Mouse (Mus musculus): ENCODE results near the gene Ednra.

Gene Ednra

GRCm38 (mm10) chr8:77724046-77724930, at the start of gene Ednra:
TSS of gene Ednra (minus strand) at chr8:77724464.
- DNase-seq (ENCODE audit: extremely low spot score), result peak; percentile 79

- DNase-seq (ENCODE audit: extremely low spot score), result no peak
These were observed 49.6 kb upstream of the Ednra start for GRCm38 (mm10) chr8:77773831-77774230.

GRCm38 (mm10) chr8:77773256-77773655, 49.0 kb upstream of the Ednra start:
- DNase-seq (ENCODE audit: extremely low spot score), result no peak

GRCm38 (mm10) chr8:77772210-77772886, 48.1 kb upstream of the Ednra start:
- no peak for DNase-seq (ENCODE audit: extremely low spot score)

GRCm38 (mm10) chr8:77770966-77771365, 46.7 kb upstream of the Ednra start:
- DNase-seq (ENCODE audit: extremely low spot score), result no peak

GRCm38 (mm10) chr8:77768916-77769315, 44.7 kb upstream of the Ednra start:
- no peak for DNase-seq (ENCODE audit: extremely low spot score)

GRCm38 (mm10) chr8:77764253-77764652, 40.0 kb upstream of the Ednra start:
- DNase-seq (ENCODE audit: extremely low spot score), result no peak

GRCm38 (mm10) chr8:77762967-77763366, 38.7 kb upstream of the Ednra start:
- no peak for DNase-seq (ENCODE audit: extremely low spot score)

- no peak for DNase-seq (ENCODE audit: extremely low spot score)
These were observed 31.2 kb upstream of the Ednra start for GRCm38 (mm10) chr8:77755441-77755840.

- DNase-seq (ENCODE audit: extremely low spot score), result no peak
These were observed 29.5 kb upstream of the Ednra start for GRCm38 (mm10) chr8:77753796-77754195.

GRCm38 (mm10) chr8:77752041-77752440, 27.8 kb upstream of the Ednra start:
- DNase-seq (ENCODE audit: extremely low spot score), result no peak

- no peak for DNase-seq (ENCODE audit: extremely low spot score)
These were observed 26.1 kb upstream of the Ednra start for GRCm38 (mm10) chr8:77750407-77750806.

- no peak for DNase-seq (ENCODE audit: extremely low spot score)
These were observed 20.2 kb upstream of the Ednra start for GRCm38 (mm10) chr8:77744476-77744875.

GRCm38 (mm10) chr8:77742395-77742794, 18.1 kb upstream of the Ednra start:
- DNase-seq (ENCODE audit: extremely low spot score), result no peak

GRCm38 (mm10) chr8:77741050-77741777, 16.9 kb upstream of the Ednra start:
- DNase-seq (ENCODE audit: extremely low spot score), result no peak

GRCm38 (mm10) chr8:77738419-77738818, 14.2 kb upstream of the Ednra start:
- no peak for DNase-seq (ENCODE audit: extremely low spot score)

GRCm38 (mm10) chr8:77737327-77737726, 13.1 kb upstream of the Ednra start:
- no peak for DNase-seq (ENCODE audit: extremely low spot score)

- DNase-seq (ENCODE audit: extremely low spot score), result no peak
These were observed 9.5 kb upstream of the Ednra start for GRCm38 (mm10) chr8:77733792-77734191.

GRCm38 (mm10) chr8:77732964-77733363, 8.7 kb upstream of the Ednra start:
- DNase-seq (ENCODE audit: extremely low spot score), result no peak

- no peak for DNase-seq (ENCODE audit: extremely low spot score)
These were observed 1.1 kb upstream of the Ednra start for GRCm38 (mm10) chr8:77725406-77725805.

GRCm38 (mm10) chr8:77723534-77724045, 674 bp downstream of the Ednra start:
- no peak for DNase-seq (ENCODE audit: extremely low spot score)

- DNase-seq (ENCODE audit: extremely low spot score), result no peak
These were observed 1.2 kb downstream of the Ednra start for GRCm38 (mm10) chr8:77723018-77723417.
